Mouse (Mus musculus): ENCODE results near the gene Tctex1d4. TPM values are rescaled to one million over a fixed set of nuclear protein-coding genes. Genes with fewer than 3 reads are reported as not detected.

The Tctex1d4 gene
- polyA plus RNA-seq, 1 experiment from 2014 or later, result not detected

GRCm38 (mm10) chr4:117155792-117156355 lies 29.3 kb downstream of the Tctex1d4 start, which contains the start of gene Rps8:
Gene Rps8, minus strand, starts transcription at chr4:117156243.
- peak; percentile 81 for DNase-seq
- under 1% methylated on average over 52 of the region's 52 CpGs for WGBS (ENCODE audit: insufficient replicate concordance)
- H3K36me3 ChIP-seq, result peaks cover 68% of the 10 kb centered on the region

GRCm38 (mm10) chr4:117156372-117156771 lies 29.8 kb downstream of the Tctex1d4 start:
- Histone ChIP-seq H3K4me3 (replicated peaks) (peak overlapping the region; percentile 97), H3K4me2 (peak overlapping the region; percentile 81), H3K9ac (peak overlapping the region; percentile 98), H3K27ac (peak overlapping the region; percentile 88), H3K27me3 (no peaks in the 10 kb centered on the region), H3K4me1 (replicated peaks) (peaks cover 36% of the 10 kb centered on the region), H3K9me3 (replicated peaks) (no peaks in the 10 kb centered on the region), H3K36me3 (peaks cover 68% of the 10 kb centered on the region)
- DNase-seq, result no peak
- ATAC-seq (ENCODE audit: low read depth), result no peak
- 23% methylated on average over 6 of the region's 6 CpGs for WGBS (ENCODE audit: insufficient replicate concordance)

More at GRCm38 (mm10) chr4:117155792-117156355, 29.3 kb downstream of the Tctex1d4 start, which contains the start of gene Rps8:
- Histone ChIP-seq H3K27ac (peak within 1 kb of the TSS; percentile 88), H3K9ac (peak within 1 kb of the TSS; percentile 98), H3K9me3 (replicated peaks) (no peaks in the 10 kb centered on the region), H3K4me1 (replicated peaks) (peaks cover 36% of the 10 kb centered on the region), H3K4me2 (peak within 1 kb of the TSS; percentile 81), H3K4me3 (replicated peaks) (peak within 1 kb of the TSS; percentile 97), H3K27me3 (no peaks in the 10 kb centered on the region)
- ATAC-seq (ENCODE audit: low read depth), result peak; percentile 87

DNA sequence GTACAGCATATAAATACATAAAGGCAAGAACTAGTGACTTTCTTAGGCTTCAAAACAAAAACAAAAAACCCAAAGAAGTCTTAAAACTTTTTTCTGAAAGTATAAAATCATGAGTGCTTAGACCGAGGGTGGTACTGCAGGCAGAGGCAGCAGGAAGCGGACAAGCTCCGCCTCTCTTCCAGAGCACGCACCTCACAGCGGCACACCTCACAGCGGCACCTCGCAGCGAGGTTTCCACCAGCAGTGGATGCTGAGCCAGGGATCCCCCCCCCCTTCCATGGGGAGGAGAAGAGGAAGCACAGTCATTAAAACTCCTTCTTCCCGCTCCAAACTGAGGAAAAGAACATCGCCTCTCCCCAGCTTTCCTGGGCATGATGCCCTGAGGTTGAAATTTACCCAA lies 33.1 kb downstream of the Tctex1d4 start:
- Histone ChIP-seq H3K9me3 (replicated peaks) (no peaks in the 10 kb centered on the region), H3K9ac (no peak overlapping the region), H3K4me3 (replicated peaks) (no peak overlapping the region), H3K4me1 (replicated peaks) (peaks cover 10% of the 10 kb centered on the region), H3K27me3 (no peaks in the 10 kb centered on the region), H3K36me3 (peaks cover 69% of the 10 kb centered on the region), H3K4me2 (no peak overlapping the region), H3K27ac (no peak overlapping the region)
- DNase-seq (no peak), ATAC-seq (ENCODE audit: low read depth) (no peak)
- 82% methylated on average over 10 of the region's 10 CpGs for WGBS (ENCODE audit: insufficient replicate concordance)

DNA sequence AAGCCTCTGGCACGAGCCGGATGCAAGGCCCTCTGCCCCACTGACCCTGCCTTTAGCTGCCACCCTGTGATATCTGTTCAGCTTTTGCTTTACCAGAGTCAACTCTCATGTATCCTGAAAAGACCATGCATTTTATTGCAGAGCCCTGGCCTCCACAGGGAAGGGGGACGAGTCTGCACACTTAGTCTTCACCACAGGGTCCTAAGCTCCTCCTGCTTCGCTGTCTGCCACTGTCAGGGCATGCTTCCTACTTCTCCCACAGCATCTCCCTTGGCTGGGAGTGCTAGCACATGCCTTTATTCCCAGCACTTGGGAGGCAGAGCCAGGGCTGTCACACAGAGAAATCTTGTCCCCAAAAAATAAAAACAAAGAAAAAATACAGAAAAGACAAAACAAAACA lies 34.6 kb downstream of the Tctex1d4 start:
- DNase-seq (no peak), ATAC-seq (ENCODE audit: low read depth) (no peak)
- Histone ChIP-seq H3K27me3 (no peaks in the 10 kb centered on the region), H3K4me2 (no peak overlapping the region), H3K9ac (no peak overlapping the region), H3K4me3 (replicated peaks) (no peak overlapping the region), H3K36me3 (peaks cover 77% of the 10 kb centered on the region), H3K9me3 (replicated peaks) (no peaks in the 10 kb centered on the region), H3K4me1 (replicated peaks) (peaks cover 5% of the 10 kb centered on the region), H3K27ac (no peak overlapping the region)
- WGBS (ENCODE audit: insufficient replicate concordance), result 80% methylated on average over 4 of the region's 4 CpGs

DNA sequence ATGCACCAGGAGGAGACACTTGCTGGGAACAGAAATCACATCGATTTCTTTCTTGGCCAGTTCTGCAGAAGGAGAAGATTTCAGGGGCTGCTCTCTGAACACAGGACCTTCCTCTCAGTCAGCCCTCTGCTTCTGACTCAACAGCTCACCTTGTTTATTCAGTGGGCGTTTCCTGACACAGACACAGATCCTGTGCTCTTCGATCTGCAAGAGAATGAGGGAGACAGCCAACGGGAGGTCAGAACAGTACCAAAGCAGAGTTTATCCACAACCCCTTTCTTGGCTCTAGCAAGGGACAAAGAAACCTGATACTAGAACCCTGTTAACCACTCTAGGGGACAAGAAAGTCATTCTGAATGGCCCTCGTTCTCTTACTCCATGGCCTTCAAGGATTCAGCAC lies 43.3 kb downstream of the Tctex1d4 start:
- Histone ChIP-seq H3K4me2 (no peak overlapping the region), H3K4me3 (replicated peaks) (no peak overlapping the region), H3K9ac (no peak overlapping the region), H3K9me3 (replicated peaks) (no peaks in the 10 kb centered on the region), H3K4me1 (replicated peaks) (no peaks in the 10 kb centered on the region), H3K27ac (no peak overlapping the region), H3K27me3 (no peaks in the 10 kb centered on the region), H3K36me3 (peaks cover 100% of the 10 kb centered on the region)
- DNase-seq, result no peak
- 82% methylated on average over 5 of the region's 5 CpGs for whole genome bisulfite sequencing (ENCODE audit: insufficient replicate concordance)
- no peak for ATAC-seq (ENCODE audit: low read depth)

Small RNA genes within 50 kb of the gene (microRNA-seq; reads per million reads assigned to microRNA genes)
- gene Gm22398, result not detected

Other genes starting within 250 kb of the Tctex1d4 start
- gene Zswim5, start 249.4 kb upstream of the Tctex1d4 start, polyA plus RNA-seq (2015; fragmentation: Nextera tagmentation; extraction: Ambion mirVana), result 0.05 and 0.06 TPM in 2 replicates
- gene Urod, start 132.4 kb upstream of the Tctex1d4 start, polyA plus RNA-seq (2015; fragmentation: Nextera tagmentation; extraction: Ambion mirVana), result 558 and 568 TPM in 2 replicates
- 7.8 and 7.9 TPM in 2 replicates for gene Hectd3, start 131.5 kb upstream of the Tctex1d4 start, polyA plus RNA-seq (2015; fragmentation: Nextera tagmentation; extraction: Ambion mirVana)
- gene Eif2b3, start 107.4 kb upstream of the Tctex1d4 start, polyA plus RNA-seq (2015; fragmentation: Nextera tagmentation; extraction: Ambion mirVana), result 46.4 and 49.8 TPM in 2 replicates
- 0.36 and 0.51 TPM in 2 replicates for gene Ptch2, start 30.7 kb upstream of the Tctex1d4 start, polyA plus RNA-seq (2015; fragmentation: Nextera tagmentation; extraction: Ambion mirVana)
- gene Btbd19, start 1.1 kb upstream of the Tctex1d4 start, polyA plus RNA-seq (2015; fragmentation: Nextera tagmentation; extraction: Ambion mirVana), result 5.5 and 5.6 TPM in 2 replicates
- gene Plk3, start 7.2 kb downstream of the Tctex1d4 start, polyA plus RNA-seq (2015; fragmentation: Nextera tagmentation; extraction: Ambion mirVana), result 1.2 and 1.3 TPM in 2 replicates
- gene Rps8, start 29.4 kb downstream of the Tctex1d4 start, polyA plus RNA-seq (2015; fragmentation: Nextera tagmentation; extraction: Ambion mirVana), result 877 and 919 TPM in 2 replicates
- 35.8 and 43.1 TPM in 2 replicates for gene Kif2c, start 55.8 kb downstream of the Tctex1d4 start, polyA plus RNA-seq (2015; fragmentation: Nextera tagmentation; extraction: Ambion mirVana)
- 3.5 and 3.6 TPM in 2 replicates for gene Tmem53, start 125.2 kb downstream of the Tctex1d4 start, polyA plus RNA-seq (2015; fragmentation: Nextera tagmentation; extraction: Ambion mirVana)
- not detected in 2 replicates for gene Armh1, start 125.3 kb downstream of the Tctex1d4 start, polyA plus RNA-seq (2015; fragmentation: Nextera tagmentation; extraction: Ambion mirVana)

Measured in liver, embryonic 13.5 days (tissue).